Mouse (Mus musculus): ENCODE measurements around the gene Mtmr12.
"Not testable (repeated sequence)": the region's sequence is repeated elsewhere in the genome, so short reads cannot be mapped to it uniquely, and the experiment has no call there.

Mtmr12 gene

GRCm38 (mm10) chr15:12212266-12212665 lies 7.4 kb downstream of the Mtmr12 start:
- DNase-seq, result no peak

- no peak for DNase-seq
These were observed 9.9 kb downstream of the Mtmr12 start for GRCm38 (mm10) chr15:12214531-12215414.

GRCm38 (mm10) chr15:12215415-12215718 lies 10.5 kb downstream of the Mtmr12 start:
- no peak for DNase-seq

- no peak for DNase-seq
These were observed 11.3 kb downstream of the Mtmr12 start for GRCm38 (mm10) chr15:12216119-12216518.

- no peak for DNase-seq
These were observed 12.0 kb downstream of the Mtmr12 start for GRCm38 (mm10) chr15:12216798-12217197.

GRCm38 (mm10) chr15:12217332-12217731 lies 12.5 kb downstream of the Mtmr12 start:
- not testable (repeated sequence) for DNase-seq

GRCm38 (mm10) chr15:12217849-12218248 lies 13.0 kb downstream of the Mtmr12 start:
- DNase-seq, result no peak

GRCm38 (mm10) chr15:12218583-12219382 lies 14.0 kb downstream of the Mtmr12 start:
- no peak for DNase-seq

GRCm38 (mm10) chr15:12221131-12221530 lies 16.3 kb downstream of the Mtmr12 start:
- no peak for DNase-seq

- no peak for DNase-seq
These were observed 17.9 kb downstream of the Mtmr12 start for GRCm38 (mm10) chr15:12222564-12223302.

GRCm38 (mm10) chr15:12223393-12223792 lies 18.6 kb downstream of the Mtmr12 start:
- no peak for DNase-seq

- no peak for DNase-seq
These were observed 19.4 kb downstream of the Mtmr12 start for GRCm38 (mm10) chr15:12224239-12224638.

GRCm38 (mm10) chr15:12225062-12225461 lies 20.2 kb downstream of the Mtmr12 start:
- DNase-seq, result no peak

GRCm38 (mm10) chr15:12226908-12227307 lies 22.1 kb downstream of the Mtmr12 start:
- peak; percentile 42 for DNase-seq

- no peak for DNase-seq
These were observed 22.5 kb downstream of the Mtmr12 start for GRCm38 (mm10) chr15:12227355-12227754.

GRCm38 (mm10) chr15:12229603-12230242 lies 24.9 kb downstream of the Mtmr12 start:
- no peak for DNase-seq

- DNase-seq, result no peak
These were observed 25.6 kb downstream of the Mtmr12 start for GRCm38 (mm10) chr15:12230243-12230935.

GRCm38 (mm10) chr15:12231462-12231861 lies 26.6 kb downstream of the Mtmr12 start:
- no peak for DNase-seq

GRCm38 (mm10) chr15:12232429-12232828 lies 27.6 kb downstream of the Mtmr12 start:
- no peak for DNase-seq

- DNase-seq, result no peak
These were observed 28.2 kb downstream of the Mtmr12 start for GRCm38 (mm10) chr15:12233021-12233420.

GRCm38 (mm10) chr15:12235559-12235958 lies 30.7 kb downstream of the Mtmr12 start:
- DNase-seq, result no peak

- DNase-seq, result no peak
These were observed 31.2 kb downstream of the Mtmr12 start for GRCm38 (mm10) chr15:12235983-12236382.
